Mouse (Mus musculus) erythroblast, adult 5-6 weeks (primary cell): Measurements from ENCODE around the gene G6pc3. TPM values are rescaled to one million over a fixed set of nuclear protein-coding genes. Genes with fewer than 3 reads are reported as not detected.
"Not testable (repeated sequence)": the region's sequence is repeated elsewhere in the genome, so short reads cannot be mapped to it uniquely, and the experiment has no call there.

Experiments used
- ATAC-seq: replicated peaks from 2 replicates; pipeline ENCODE4 v1.8.0; 2016; ENCODE audit warnings: moderate number of reproducible peaks, mild to moderate bottlenecking, moderate TSS enrichment, inconsistent platforms; ENCODE audit not compliant: poor library complexity, low FRiP score, severe bottlenecking
- total RNA-seq, 2 experiments: library from RNA; stranded (forward) in 1 of 2; stranded (reverse) in 1 of 2; fragments of 150-400 nt in 1 of 2; fragments of 200-764, 138-1000 nt in 1 of 2; gene quantifications; 2 replicates each; pipeline versions ENCODE4 v1.2.3 to v1.2.4; 2015 to 2017; ENCODE audit warnings: low replicate concordance in 2 of 2

Gene G6pc3
- total RNA-seq (2015; ENCODE audit: low replicate concordance), result 16.3 and 21.7 TPM in 2 replicates
- 4.7 and 9.8 TPM in 2 replicates for total RNA-seq (2017; ENCODE audit: low replicate concordance)

- peak; percentile 42; the same call in 1 of the 2 replicates for ATAC-seq
Measured at GRCm38 (mm10) chr11:102189461-102190436, at the start of gene G6pc3. TSS of gene G6pc3 (plus strand) at chr11:102189620.

GRCm38 (mm10) chr11:102140508-102140907 lies 48.9 kb upstream of the G6pc3 start:
- 0 out of 2 replicates have a peak, but pooled peaks have one; percentile 63 for ATAC-seq

- no peak for ATAC-seq
Measured at GRCm38 (mm10) chr11:102142355-102142754, 47.1 kb upstream of the G6pc3 start.

- no peak for ATAC-seq
Measured at GRCm38 (mm10) chr11:102144957-102145470, 44.4 kb upstream of the G6pc3 start.

- peak; percentile 18; the same call in 1 of the 2 replicates for ATAC-seq
Measured at GRCm38 (mm10) chr11:102145471-102146001, 43.9 kb upstream of the G6pc3 start, which contains the start of gene Nags. TSS of gene Nags (plus strand) at chr11:102145513.

GRCm38 (mm10) chr11:102146005-102146404 lies 43.4 kb upstream of the G6pc3 start:
- peak; percentile 62 for ATAC-seq

- ATAC-seq, result peak; percentile 37; the same call in 1 of the 2 replicates
Measured at GRCm38 (mm10) chr11:102146531-102146930, 42.9 kb upstream of the G6pc3 start.

GRCm38 (mm10) chr11:102147213-102147989 lies 42.0 kb upstream of the G6pc3 start:
- no peak for ATAC-seq

- peak; percentile 91 for ATAC-seq
Measured at GRCm38 (mm10) chr11:102156039-102156785, 33.2 kb upstream of the G6pc3 start, which contains the start of gene Tmem101. TSS of gene Tmem101 (minus strand) at chr11:102156404.

- ATAC-seq, result no peak
Measured at GRCm38 (mm10) chr11:102156786-102157089, 32.7 kb upstream of the G6pc3 start.

- not testable (repeated sequence) for ATAC-seq
Measured at GRCm38 (mm10) chr11:102158024-102158423, 31.4 kb upstream of the G6pc3 start.

GRCm38 (mm10) chr11:102159781-102160180 lies 29.6 kb upstream of the G6pc3 start:
- ATAC-seq, result no peak

GRCm38 (mm10) chr11:102165971-102166722 lies 23.3 kb upstream of the G6pc3 start:
- ATAC-seq, result no peak

- ATAC-seq, result no peak
Measured at GRCm38 (mm10) chr11:102167539-102167938, 21.9 kb upstream of the G6pc3 start.

GRCm38 (mm10) chr11:102168689-102169088 lies 20.7 kb upstream of the G6pc3 start:
- no peak for ATAC-seq

GRCm38 (mm10) chr11:102179836-102180235 lies 9.6 kb upstream of the G6pc3 start:
- no peak for ATAC-seq

- peak; percentile 20; the same call in 1 of the 2 replicates for ATAC-seq
Measured at GRCm38 (mm10) chr11:102184253-102184645, 5.2 kb upstream of the G6pc3 start.
